Mouse (Mus musculus): ENCODE measurements at regions not wholly inside any gene's neighbourhood (a gene's known extent, or its start where the extent isn't known, plus 50 kb on each side); places are given as distances from the start of the nearest gene placed in this dataset.

DNA sequence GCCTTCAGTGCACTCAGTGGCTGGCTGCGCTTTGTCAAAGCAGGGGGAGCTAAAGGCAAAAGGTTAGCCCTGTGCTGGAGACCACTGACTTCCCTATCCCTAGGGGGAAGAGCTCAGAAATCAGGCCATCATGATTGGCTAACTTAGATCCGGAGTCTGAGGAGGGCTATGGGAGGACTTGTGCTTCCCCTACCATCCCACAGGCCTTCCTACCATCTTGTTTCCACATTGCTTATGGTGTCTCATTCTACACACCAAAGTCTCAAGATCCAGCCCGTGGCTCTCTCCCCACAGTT, 72.9 kb upstream of the 1700024P04Rik start:
- DNase-seq (ENCODE audit: low read depth, low spot score) = no peak

- no peak for DNase-seq (ENCODE audit: low read depth, low spot score)
Measured at GRCm38 (mm10) chr13:99056432-99057292, 72.3 kb upstream of the 1700024P04Rik start.

- peak; percentile 26 for DNase-seq (ENCODE audit: low read depth, low spot score)
Measured at GRCm38 (mm10) chr13:99055609-99056321, 71.4 kb upstream of the 1700024P04Rik start.

GRCm38 (mm10) chr13:99052076-99052475, 67.7 kb upstream of the 1700024P04Rik start:
- no peak for DNase-seq (ENCODE audit: low read depth, low spot score)

- no peak for DNase-seq (ENCODE audit: low read depth, low spot score)
Measured at GRCm38 (mm10) chr13:99049699-99050098, 65.3 kb upstream of the 1700024P04Rik start.

- DNase-seq (ENCODE audit: low read depth, low spot score) = no peak
Measured at GRCm38 (mm10) chr13:99048651-99049100, 64.3 kb upstream of the 1700024P04Rik start.

DNA sequence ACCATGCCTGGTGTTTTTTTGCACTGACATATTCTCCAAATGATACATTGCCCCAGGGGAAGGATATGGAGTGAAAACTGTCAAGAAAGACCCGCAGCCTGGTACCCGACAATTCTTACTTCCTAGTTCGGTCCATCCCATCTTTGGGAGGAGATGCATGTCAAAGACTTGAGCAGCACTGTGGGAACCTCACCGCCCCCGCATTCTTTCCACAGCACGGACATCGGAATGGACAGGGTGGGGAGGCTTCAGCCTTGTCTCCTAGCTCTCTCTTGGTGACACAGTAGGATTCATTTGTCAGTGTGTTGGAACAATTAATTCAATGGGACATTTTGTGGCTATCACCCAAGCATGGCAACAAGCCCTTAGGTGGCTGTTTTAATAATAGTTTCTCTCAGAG, 62.9 kb upstream of the 1700024P04Rik start:
- no peak for DNase-seq (ENCODE audit: low read depth, low spot score)

- DNase-seq (ENCODE audit: low read depth, low spot score) = no peak
Measured at GRCm38 (mm10) chr13:99046737-99047136, 62.4 kb upstream of the 1700024P04Rik start.

GRCm38 (mm10) chr13:99042086-99042485, 57.7 kb upstream of the 1700024P04Rik start:
- DNase-seq (ENCODE audit: low read depth, low spot score) = no peak

DNA sequence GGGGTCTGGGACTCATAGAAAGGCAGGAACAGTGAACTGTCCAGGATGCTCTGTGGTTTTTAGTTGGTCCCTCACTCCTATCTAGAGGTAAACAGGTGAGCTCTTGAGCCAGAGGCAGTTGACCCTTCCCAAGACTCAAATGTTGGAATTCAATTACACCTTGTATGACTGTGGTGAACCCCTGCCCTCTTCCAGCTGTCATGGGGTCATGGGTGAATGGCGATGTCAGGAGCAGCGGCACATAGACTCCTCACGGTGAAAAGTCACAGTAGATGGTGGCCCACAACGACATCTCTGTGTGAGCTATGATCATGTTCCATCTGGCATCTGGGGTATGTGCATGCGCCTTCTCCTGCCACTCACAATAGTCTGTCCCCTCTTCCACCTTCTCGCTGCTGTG, 56.9 kb upstream of the 1700024P04Rik start:
- DNase-seq (ENCODE audit: low read depth, low spot score) = no peak

DNA sequence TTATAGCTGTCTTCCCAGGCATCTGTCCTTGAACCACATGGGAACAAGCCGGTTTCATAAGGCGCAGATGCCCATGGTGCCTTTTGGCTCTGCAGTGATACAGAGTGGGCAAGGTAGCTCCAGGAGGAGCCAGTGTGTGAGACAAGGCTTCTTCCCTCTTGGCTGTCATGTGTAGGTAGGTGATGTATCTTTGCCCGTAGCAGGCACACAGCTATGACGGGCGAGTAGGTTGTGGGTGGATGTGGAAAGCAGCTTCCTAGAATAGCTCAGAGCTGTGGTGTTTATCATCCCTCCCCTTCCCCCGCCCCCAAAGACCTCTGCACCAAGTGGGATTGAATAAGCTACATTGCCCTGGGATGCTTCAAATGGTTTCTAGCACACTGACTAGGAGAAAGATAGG, 56.5 kb upstream of the 1700024P04Rik start:
- no peak for DNase-seq (ENCODE audit: low read depth, low spot score)

DNA sequence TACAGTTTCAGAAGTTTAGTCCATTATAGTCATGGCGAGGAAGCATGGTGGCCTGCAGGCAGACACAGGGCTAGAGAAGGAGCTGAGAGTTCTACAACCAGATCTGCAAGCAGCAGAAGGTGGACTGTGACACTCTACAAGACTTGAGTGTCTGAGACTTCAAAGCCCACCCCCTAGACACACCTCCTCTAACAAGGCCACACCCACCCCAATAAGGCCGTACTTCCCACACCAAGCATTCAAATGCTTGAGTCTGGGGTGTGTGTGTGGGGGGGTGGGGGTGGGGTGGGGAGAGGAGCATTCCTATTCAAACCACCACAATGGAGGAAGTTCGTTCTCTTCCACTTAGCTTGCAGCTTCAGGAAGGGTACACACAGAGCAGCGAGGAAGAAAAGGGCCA, 55.8 kb upstream of the 1700024P04Rik start:
- no peak for DNase-seq (ENCODE audit: low read depth, low spot score)

DNA sequence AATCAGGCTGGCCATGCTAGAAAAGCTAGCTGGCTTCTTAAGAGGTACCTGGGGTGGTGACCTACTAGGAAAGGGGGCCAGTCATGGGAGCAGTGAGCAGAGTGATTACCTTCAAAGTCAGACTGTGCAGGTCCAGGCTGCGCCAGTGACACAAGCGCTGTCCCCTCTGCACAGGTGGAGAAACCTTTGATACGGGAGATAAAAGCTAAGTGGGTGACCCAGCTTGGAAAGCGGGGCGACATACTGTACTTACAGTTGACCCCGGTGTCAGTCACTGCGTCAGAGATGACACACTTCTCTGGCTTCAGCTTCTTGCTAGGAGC, 54.7 kb upstream of the 1700024P04Rik start:
- DNase-seq (ENCODE audit: low read depth, low spot score) = no peak

- DNase-seq (ENCODE audit: low read depth, low spot score) = no peak
Measured at GRCm38 (mm10) chr13:99038198-99039062, 54.1 kb upstream of the 1700024P04Rik start.

- DNase-seq (ENCODE audit: low read depth, low spot score) = no peak
Measured at GRCm38 (mm10) chr13:99037131-99037530, 52.8 kb upstream of the 1700024P04Rik start.
